Mouse (Mus musculus): ENCODE measurements around the gene Scamp2.

DNA sequence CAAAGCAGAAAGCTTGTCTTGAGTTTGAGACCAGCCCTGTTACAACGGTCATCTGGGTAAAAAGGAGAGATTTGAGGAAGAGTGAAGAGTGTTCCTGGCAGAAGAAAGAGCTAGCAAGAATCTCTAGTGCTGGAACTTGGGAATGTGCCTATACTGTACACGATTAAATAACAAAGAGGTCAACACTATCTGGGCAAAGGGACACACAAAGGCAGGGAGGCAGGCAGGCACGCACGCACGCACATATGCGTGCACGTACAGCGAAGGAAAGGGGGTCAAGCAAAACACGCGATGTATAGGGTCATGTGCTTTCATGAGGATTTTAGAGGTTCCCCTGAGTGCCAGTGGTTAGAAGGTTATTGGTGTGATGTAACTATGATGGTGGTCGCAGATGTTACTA is 7.6 kb upstream of the Scamp2 start:
- TF ChIP-seq HCFC1 (IDR thresholded peaks at IDR 0.05; ENCODE audit: borderline replicate concordance, insufficient read depth, low read length) (no peak), MAFK (IDR thresholded peaks at IDR 0.05; ENCODE audit: insufficient read depth, low read depth, low read length) (no peak), CHD2 (IDR thresholded peaks at IDR 0.05; ENCODE audit: low read depth, low read length) (no peak), ZNF384 (IDR thresholded peaks at IDR 0.05; ENCODE audit: low read depth, low read length) (no peak)

Data from ES-E14 (cell line).